Mouse (Mus musculus) lung, adult 2 months (tissue): Measurements from ENCODE around the gene Igfbp4. TPM values are rescaled to one million over a fixed set of nuclear protein-coding genes. Genes with fewer than 3 reads are reported as not detected.

Experiments used
- DNase-seq: peaks from one replicate; pipeline ENCODE4 v3.0.0; 2022
- H3K4me1 ChIP-seq: fragments of 200-500 bp; 2 replicates; pipeline ENCODE4 v1.6.1; 2011; ENCODE audit warnings: low read length; ENCODE audit not compliant: control insufficient read depth, insufficient read depth
- H3K4me3 ChIP-seq: fragments of 200-500 bp; replicated peaks from 2 replicates; pipeline ENCODE3; 2011; ENCODE audit warnings: low read depth, mild to moderate bottlenecking, control low read depth, low read length; ENCODE audit errors: extremely low read depth
- CTCF ChIP-seq: fragments of 200-500 bp; IDR thresholded peaks from 2 replicates; pipeline ENCODE4 v1.5.1; 2011; ENCODE audit warnings: mild to moderate bottlenecking, low read length, control low read depth; ENCODE audit not compliant: insufficient read depth
- POLR2A ChIP-seq: fragments of 200-500 bp; IDR thresholded peaks from 2 replicates; pipeline ENCODE4 v1.6.1; 2011; ENCODE audit warnings: low read depth, mild to moderate bottlenecking, control low read depth, low read length, borderline replicate concordance; ENCODE audit errors: extremely low read depth
- WGBS: fragments of 180-500 bp; shearing (Covaris S2); methylation state at CpG from one replicate; pipeline ENCODE4 v1.1.7; 2018; 5-methylcytosine and 5-hydroxymethylcytosine counted together
- polyA plus RNA-seq: library from polyadenylated mRNA; depleted of rRNA; stranded (reverse); fragments of >200 nt; gene quantifications from 2 replicates; pipeline ENCODE4 v1.2.3, GENCODE M21; 2012

Igfbp4 gene
- polyA plus RNA-seq, 1 experiment, result 481 TPM

DNA sequence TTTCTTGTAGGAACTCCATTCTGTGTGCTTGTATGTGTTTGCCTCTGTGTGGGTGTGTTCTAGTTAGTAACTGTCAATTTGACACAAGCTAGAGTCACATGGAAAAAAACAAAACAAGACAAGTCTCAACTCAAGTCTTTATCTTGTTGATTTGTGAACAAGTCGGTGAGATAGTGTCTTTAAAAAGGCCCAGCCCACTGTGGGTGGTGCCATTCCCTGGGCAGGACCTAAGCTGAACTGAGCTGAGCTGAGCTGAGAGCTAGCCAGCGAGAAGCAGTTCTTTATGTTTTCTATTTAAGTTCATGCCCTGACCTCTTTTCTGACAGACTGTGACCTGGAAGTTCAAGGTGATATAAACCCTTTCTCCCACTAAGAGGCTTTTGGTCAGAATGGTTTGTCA lies 50.6 kb downstream of the Igfbp4 start:
- no peak for TF ChIP-seq CTCF
- TF ChIP-seq POLR2A, result no peak
- Histone ChIP-seq H3K4me3 (no peak overlapping the region), H3K4me1 (no peaks in the 10 kb centered on the region)
- no peak for DNase-seq
- WGBS, result 50% methylated on average over 2 of the region's 2 CpGs

DNA sequence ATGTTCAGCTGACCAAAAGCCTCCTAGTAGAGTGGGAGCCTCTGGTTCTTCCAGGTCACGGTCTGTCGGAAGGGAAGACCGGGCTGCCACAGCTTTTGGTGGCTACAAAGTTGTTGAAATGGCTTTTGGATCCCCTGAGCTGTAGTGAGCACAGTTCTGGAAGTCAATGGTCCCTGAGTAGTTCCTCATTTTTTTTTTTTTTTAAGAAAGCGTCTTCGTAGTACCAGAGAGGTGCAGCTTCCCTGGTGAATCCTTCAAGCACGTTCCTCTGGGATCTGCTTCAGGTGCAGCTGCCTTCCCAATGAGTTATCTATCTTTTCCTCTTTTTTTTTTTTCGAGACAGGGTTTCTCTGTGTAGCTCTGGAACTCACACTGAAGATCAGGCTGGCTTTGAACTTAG lies 52.7 kb downstream of the Igfbp4 start:
- no peak for DNase-seq
- no peaks in the 10 kb centered on the region for H3K4me1 ChIP-seq
- 77% methylated on average over 7 of the region's 7 CpGs for WGBS
- TF ChIP-seq POLR2A (no peak), CTCF (no peak)
- no peak overlapping the region for H3K4me3 ChIP-seq

DNA sequence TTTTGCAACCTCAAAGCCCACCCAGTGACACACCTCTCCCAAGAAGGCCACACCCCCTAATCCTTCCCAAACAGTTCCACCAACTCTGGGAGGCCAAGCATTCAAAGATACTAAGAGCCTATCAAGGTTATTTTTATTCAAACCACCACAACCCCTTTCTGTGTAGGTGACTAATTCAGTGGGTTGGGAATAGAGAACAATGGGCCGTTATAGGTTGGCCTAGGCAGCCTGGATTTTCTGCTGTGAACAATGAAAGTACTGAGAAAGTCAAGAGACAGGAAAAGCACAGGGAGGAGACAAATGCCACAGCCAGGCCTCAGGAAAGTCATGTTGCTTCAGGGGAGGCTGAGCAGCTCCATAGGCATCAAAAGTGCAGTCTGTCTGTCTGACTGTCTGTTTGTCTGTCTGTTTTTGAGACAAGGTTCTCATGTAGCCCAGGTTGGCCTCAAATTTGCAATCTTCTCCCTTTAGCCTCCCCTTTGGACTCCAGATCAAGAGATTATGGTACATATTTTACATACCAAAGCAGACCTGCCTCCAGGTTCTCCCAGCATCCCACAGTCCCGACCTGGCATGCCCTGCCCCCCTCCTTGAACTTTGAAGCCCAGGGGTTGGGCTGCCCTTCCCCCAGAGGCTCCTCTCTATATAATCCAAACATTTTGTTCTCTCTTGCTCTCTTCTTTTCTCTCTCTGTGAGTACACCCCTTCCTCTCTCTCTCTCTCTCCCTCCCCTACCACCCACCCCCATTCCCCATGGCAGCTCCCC lies 54.0 kb downstream of the Igfbp4 start:
- H3K4me1 ChIP-seq, result no peaks in the 10 kb centered on the region; the same call in 1 of the 2 replicates
- TF ChIP-seq POLR2A (no peak), CTCF (no peak)
- 33% methylated on average over 2 of the region's 2 CpGs for WGBS
- no peak for DNase-seq
- H3K4me3 ChIP-seq, result no peak overlapping the region

DNA sequence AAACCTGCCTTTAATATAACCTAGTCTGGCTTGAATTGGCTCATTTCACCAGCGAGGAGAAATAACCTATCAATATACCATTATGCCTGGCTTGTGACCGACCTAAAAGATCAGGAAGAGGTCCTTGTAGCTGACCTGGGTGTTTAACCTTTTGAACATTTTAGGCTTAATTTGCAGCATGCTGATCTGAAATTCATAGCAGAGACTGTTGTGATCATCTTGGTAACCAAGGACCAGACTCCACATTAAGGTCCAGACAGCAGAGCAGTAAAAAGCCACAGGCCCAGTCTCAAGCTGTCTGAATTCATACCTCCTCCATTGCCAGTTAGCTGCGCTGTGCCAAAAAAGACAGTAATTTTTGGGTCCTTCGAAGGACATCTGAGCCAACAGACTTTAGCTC lies 54.7 kb downstream of the Igfbp4 start:
- H3K4me3 ChIP-seq, result no peak overlapping the region
- no peak for DNase-seq
- TF ChIP-seq POLR2A (no peak), CTCF (no peak)
- H3K4me1 ChIP-seq, result no peaks in the 10 kb centered on the region; the same call in 1 of the 2 replicates
- 87% methylated on average over 4 of the region's 4 CpGs for WGBS

DNA sequence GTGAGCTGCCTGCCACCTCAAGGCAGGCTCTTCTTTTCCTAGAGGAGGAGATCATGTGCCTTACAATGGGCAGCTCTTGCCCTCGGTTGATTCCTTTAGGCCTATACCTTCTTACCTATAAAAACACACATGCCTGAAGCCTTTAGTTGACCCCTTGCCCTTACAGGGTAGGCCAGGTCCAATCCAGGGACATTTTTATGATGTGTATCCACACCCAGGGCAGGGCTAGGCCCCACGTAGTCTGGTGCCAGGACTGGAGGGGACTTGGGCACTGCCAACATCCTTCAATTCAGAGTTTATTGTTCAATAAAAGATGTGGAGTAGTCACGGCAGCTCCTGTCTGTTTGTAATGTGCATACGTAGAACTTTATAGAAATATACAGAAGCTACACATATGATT lies 55.4 kb downstream of the Igfbp4 start:
- WGBS, result 78% methylated on average over 4 of the region's 4 CpGs
- H3K4me3 ChIP-seq, result no peak overlapping the region
- DNase-seq, result no peak
- no peaks in the 10 kb centered on the region; the same call in 1 of the 2 replicates for H3K4me1 ChIP-seq
- TF ChIP-seq CTCF (no peak), POLR2A (no peak)

DNA sequence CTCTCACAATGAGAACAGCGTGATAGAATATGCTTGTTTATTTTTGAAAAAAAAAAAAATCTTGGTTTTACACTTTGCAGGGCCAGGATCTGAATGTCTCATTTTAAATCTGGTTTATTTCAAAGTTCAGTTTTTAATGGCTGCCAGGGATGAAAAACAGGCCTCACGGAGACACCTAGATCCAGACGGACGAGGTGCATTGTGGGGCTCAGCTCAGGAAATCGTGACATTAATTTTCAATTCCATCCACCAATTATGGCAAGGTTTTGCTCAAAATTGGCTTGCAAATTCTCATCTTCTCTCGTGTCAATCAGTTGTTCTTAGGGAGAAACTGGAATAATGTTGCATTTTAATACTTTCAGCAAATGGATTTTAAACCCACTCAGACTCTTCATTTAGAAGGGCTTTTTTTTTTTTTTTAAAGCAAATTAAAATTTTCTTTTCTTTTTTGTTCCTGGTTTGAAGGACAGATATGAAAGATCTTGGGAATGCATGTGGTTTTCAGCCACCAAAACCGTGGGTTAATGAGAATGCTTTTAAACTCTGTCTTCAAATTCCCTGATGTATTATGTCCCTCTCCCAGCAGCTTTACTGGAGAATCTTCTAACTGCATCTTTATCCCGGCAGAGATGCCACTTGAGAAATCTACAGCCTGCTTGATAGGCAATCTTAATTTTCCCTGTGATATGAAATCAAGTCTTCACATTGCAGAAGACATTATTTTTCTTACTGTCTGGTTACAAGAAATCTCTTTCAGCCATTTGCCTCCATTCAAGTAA lies 56.1 kb downstream of the Igfbp4 start:
- DNase-seq, result no peak
- no peak for TF ChIP-seq POLR2A
- TF ChIP-seq CTCF, result no peak
- Histone ChIP-seq H3K4me3 (no peak overlapping the region), H3K4me1 (no peaks in the 10 kb centered on the region; the same call in 1 of the 2 replicates)
- 89% methylated on average over 8 of the region's 8 CpGs for WGBS

DNA sequence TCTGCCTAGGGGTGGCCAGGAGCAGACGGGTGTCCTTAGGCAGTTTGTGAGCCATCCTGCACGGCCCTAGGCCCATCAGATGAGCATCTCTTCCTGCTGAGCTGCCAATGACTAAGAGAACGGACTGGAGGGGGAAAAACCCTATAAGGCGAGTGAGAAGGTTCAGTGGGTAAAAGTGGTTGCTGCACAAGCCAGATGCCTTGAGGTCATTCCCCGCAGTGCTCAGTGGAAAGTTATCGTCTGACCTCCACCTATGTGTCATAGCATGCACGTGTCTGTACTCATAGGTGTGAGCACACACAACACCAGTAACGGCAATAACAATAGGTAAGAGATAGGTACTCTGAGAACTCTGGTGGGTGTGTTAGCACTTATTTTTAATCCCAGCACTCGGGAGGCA lies 57.9 kb downstream of the Igfbp4 start:
- Histone ChIP-seq H3K4me1 (no peaks in the 10 kb centered on the region; the same call in 1 of the 2 replicates), H3K4me3 (no peak overlapping the region)
- DNase-seq, result no peak
- TF ChIP-seq CTCF, result no peak
- no peak for TF ChIP-seq POLR2A
- WGBS, result 90% methylated on average over 9 of the region's 9 CpGs

DNA sequence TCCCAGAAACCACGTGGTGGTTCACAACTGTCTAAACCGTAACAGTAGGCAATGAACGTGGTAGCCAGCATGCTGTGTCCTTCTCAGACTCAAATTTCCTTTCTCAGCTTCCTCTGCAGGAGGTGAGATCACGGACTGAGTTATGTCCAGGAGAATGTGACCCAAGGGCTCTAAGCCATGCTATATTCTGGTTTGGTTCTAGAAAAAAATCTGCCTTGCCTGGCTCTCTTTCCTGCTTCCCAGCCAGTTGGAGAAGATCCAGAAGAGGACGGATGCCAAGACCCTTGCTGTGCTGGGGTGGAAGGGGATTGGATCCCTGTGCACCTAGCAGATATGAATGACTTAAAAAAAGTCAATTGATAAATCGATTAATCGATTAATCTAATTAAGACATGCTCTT lies 58.5 kb downstream of the Igfbp4 start:
- Histone ChIP-seq H3K4me1 (no peaks in the 10 kb centered on the region; the same call in 1 of the 2 replicates), H3K4me3 (no peak overlapping the region)
- no peak for DNase-seq
- WGBS, result 52% methylated on average over 7 of the region's 7 CpGs
- TF ChIP-seq CTCF (no peak), POLR2A (no peak)

DNA sequence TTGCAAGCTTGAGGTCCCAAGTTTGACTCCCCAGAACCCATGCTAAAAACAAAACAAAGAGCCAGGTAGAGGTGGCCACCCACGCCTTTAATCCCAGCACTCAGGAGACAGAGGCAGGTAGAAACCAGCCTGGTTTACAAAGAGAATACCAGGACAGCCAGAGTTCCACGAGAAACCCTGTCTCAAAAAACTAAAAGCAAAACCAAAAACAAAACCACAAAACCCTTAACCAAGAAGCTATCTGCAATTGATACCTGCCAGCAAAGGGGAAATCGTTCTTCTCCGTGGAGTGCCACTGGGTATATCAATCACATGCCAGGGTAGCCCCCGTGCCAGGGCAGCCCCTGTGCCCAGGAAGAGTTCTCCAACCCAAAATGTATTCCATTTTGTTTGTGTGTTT lies 59.2 kb downstream of the Igfbp4 start:
- 68% methylated on average over 5 of the region's 5 CpGs for WGBS
- no peak for DNase-seq
- TF ChIP-seq POLR2A, result no peak
- TF ChIP-seq CTCF, result no peak
- peaks cover 3% of the 10 kb centered on the region; the same call in 1 of the 2 replicates for H3K4me1 ChIP-seq
- H3K4me3 ChIP-seq, result no peak overlapping the region
